Mouse (Mus musculus) hindbrain, embryonic 14.5 days (tissue): ENCODE results near the gene Eefsec. TPM values are rescaled to one million over a fixed set of nuclear protein-coding genes. Genes with fewer than 3 reads are reported as not detected.
A peak's percentile ranks its signal among the peaks of the same experiment; 100 is the strongest.

ENCODE experiments used
- ATAC-seq: fragments of 200-750 bp; cut with Nextera tagmentation; 2 replicates; pipeline ENCODE4 v1.8.0; 2017; ENCODE audit warnings: moderate number of reproducible peaks, mild to moderate bottlenecking, moderate TSS enrichment, moderate library complexity; ENCODE audit not compliant: low FRiP score
- DNase-seq: peaks from one replicate; pipeline ENCODE4 v3.0.0-alpha.2; 2015; ENCODE audit warnings: low spot score
- H3K27ac ChIP-seq: fragments of 300-500 bp; sonication (generic); 2 replicates; pipeline ENCODE4 v1.5.1; 2014; ENCODE audit warnings: mild to moderate bottlenecking, moderate library complexity
- H3K27me3 ChIP-seq: fragments of 300-500 bp; sonication (generic); 2 replicates; pipeline ENCODE4 v1.6.1; 2014; ENCODE audit warnings: mild to moderate bottlenecking, low read length, mixed read lengths; ENCODE audit not compliant: control insufficient read depth, insufficient read depth
- H3K36me3 ChIP-seq: fragments of 300-500 bp; sonication (generic); replicated peaks from 2 replicates; pipeline ENCODE4 v1.6.1; 2014; ENCODE audit not compliant: control insufficient read depth, insufficient read depth
- H3K4me1 ChIP-seq: fragments of 300-500 bp; sonication (generic); replicated peaks from 2 replicates; pipeline ENCODE4 v1.6.1; 2014; ENCODE audit warnings: antibody characterized with exemption, low read length, mixed read lengths; ENCODE audit not compliant: control insufficient read depth, insufficient read depth
- H3K4me2 ChIP-seq: fragments of 300-500 bp; sonication (generic); replicated peaks from 2 replicates; pipeline ENCODE4 v1.6.1; 2014; ENCODE audit warnings: mild to moderate bottlenecking, moderate library complexity
- H3K4me3 ChIP-seq: fragments of 300-500 bp; sonication (generic); replicated peaks from 2 replicates; pipeline ENCODE4 v1.5.1; 2014; ENCODE audit warnings: mild to moderate bottlenecking, low read length
- H3K9ac ChIP-seq: fragments of 300-500 bp; sonication (generic); 2 replicates; pipeline ENCODE4 v1.6.1; 2014
- H3K9me3 ChIP-seq: fragments of 300-500 bp; sonication (generic); 2 replicates; pipeline ENCODE4 v1.6.1; 2016; ENCODE audit warnings: low read length; ENCODE audit not compliant: control insufficient read depth
- WGBS: fragments of 180-500 bp; shearing (Covaris S2); extraction: QIAGEN DNeasy Blood & Tissue Kit; methylation state at CpG from one replicate; pipeline ENCODE4 v1.1.7; 2014; 5-methylcytosine and 5-hydroxymethylcytosine counted together
- polyA plus RNA-seq: library from polyadenylated mRNA; unstranded; fragments of >200 nt; fragmentation: Nextera tagmentation; extraction: Ambion mirVana; gene quantifications from 2 replicates; pipeline ENCODE4 v1.2.1, GENCODE M21; 2014

The Eefsec gene
- polyA plus RNA-seq, 1 experiment from 2014 or later = 28.9 TPM

GRCm38 (mm10) chr6:88439056-88439455 is 7.3 kb downstream of the Eefsec start:
- DNase-seq = no peak
- H3K4me3 ChIP-seq = no peak overlapping the region
- no peaks in the 10 kb centered on the region for H3K27me3 ChIP-seq
- H3K9me3 ChIP-seq = no peaks in the 10 kb centered on the region
- H3K9ac ChIP-seq = no peak overlapping the region
- no peak overlapping the region for H3K27ac ChIP-seq
- H3K36me3 ChIP-seq = no peaks in the 10 kb centered on the region
- H3K4me1 ChIP-seq = no peaks in the 10 kb centered on the region
- no peak overlapping the region for H3K4me2 ChIP-seq
- WGBS = 82% methylated on average over 4 of the region's 4 CpGs
- ATAC-seq = no peak

GRCm38 (mm10) chr6:88435609-88436008 is 10.7 kb downstream of the Eefsec start:
- DNase-seq (no peak), ATAC-seq (no peak)
- Histone ChIP-seq H3K27me3 (no peaks in the 10 kb centered on the region), H3K4me3 (no peak overlapping the region), H3K9ac (no peak overlapping the region), H3K4me1 (no peaks in the 10 kb centered on the region), H3K4me2 (no peak overlapping the region), H3K9me3 (no peaks in the 10 kb centered on the region), H3K27ac (no peak overlapping the region), H3K36me3 (no peaks in the 10 kb centered on the region)
- 94% methylated on average over 7 of the region's 7 CpGs for WGBS

GRCm38 (mm10) chr6:88431202-88431601 is 15.1 kb downstream of the Eefsec start:
- H3K9me3 ChIP-seq = no peaks in the 10 kb centered on the region
- H3K4me1 ChIP-seq = no peaks in the 10 kb centered on the region
- H3K4me2 ChIP-seq = no peak overlapping the region
- H3K27me3 ChIP-seq = no peaks in the 10 kb centered on the region
- H3K4me3 ChIP-seq = no peak overlapping the region
- 30% methylated on average over 4 of the region's 4 CpGs for WGBS
- DNase-seq (peak; percentile 26), ATAC-seq (no peak)
- no peak overlapping the region for H3K27ac ChIP-seq
- no peak overlapping the region for H3K9ac ChIP-seq
- no peaks in the 10 kb centered on the region for H3K36me3 ChIP-seq

- Histone ChIP-seq H3K36me3 (no peaks in the 10 kb centered on the region), H3K9me3 (no peaks in the 10 kb centered on the region), H3K27me3 (no peaks in the 10 kb centered on the region), H3K4me3 (no peak overlapping the region), H3K27ac (no peak overlapping the region), H3K9ac (no peak overlapping the region), H3K4me1 (peaks cover 4% of the 10 kb centered on the region; the same call in 1 of the 2 replicates), H3K4me2 (no peak overlapping the region)
- DNase-seq (peak; percentile 35), ATAC-seq (0 out of 2 replicates have a peak, but pooled peaks have one; percentile 48)
- 42% methylated on average over 7 of the region's 7 CpGs for WGBS
These were observed 30.1 kb downstream of the Eefsec start for GRCm38 (mm10) chr6:88416130-88416758.

GRCm38 (mm10) chr6:88412604-88413003 is 33.7 kb downstream of the Eefsec start:
- no peak overlapping the region for H3K27ac ChIP-seq
- no peak overlapping the region for H3K9ac ChIP-seq
- no peaks in the 10 kb centered on the region for H3K9me3 ChIP-seq
- no peak overlapping the region for H3K4me2 ChIP-seq
- H3K4me3 ChIP-seq = no peak overlapping the region
- H3K36me3 ChIP-seq = no peaks in the 10 kb centered on the region
- WGBS = 72% methylated on average over 2 of the region's 2 CpGs
- no peaks in the 10 kb centered on the region for H3K27me3 ChIP-seq
- DNase-seq (no peak), ATAC-seq (no peak)
- H3K4me1 ChIP-seq = peaks cover 12% of the 10 kb centered on the region; the same call in 1 of the 2 replicates

- Histone ChIP-seq H3K36me3 (no peaks in the 10 kb centered on the region), H3K4me3 (no peak overlapping the region), H3K4me1 (peaks cover 7% of the 10 kb centered on the region; the same call in 1 of the 2 replicates), H3K9ac (no peak overlapping the region), H3K4me2 (no peak overlapping the region), H3K27me3 (no peaks in the 10 kb centered on the region), H3K27ac (no peak overlapping the region), H3K9me3 (no peaks in the 10 kb centered on the region)
- 11% methylated on average over 5 of the region's 5 CpGs for WGBS
- DNase-seq = no peak
- ATAC-seq = no peak; the same call in 1 of the 2 replicates
These were observed 36.8 kb downstream of the Eefsec start for GRCm38 (mm10) chr6:88409492-88409891.

- Histone ChIP-seq H3K4me1 (no peaks in the 10 kb centered on the region), H3K36me3 (no peaks in the 10 kb centered on the region), H3K27me3 (no peaks in the 10 kb centered on the region), H3K9me3 (no peaks in the 10 kb centered on the region), H3K4me3 (no peak overlapping the region), H3K27ac (no peak overlapping the region), H3K9ac (no peak overlapping the region), H3K4me2 (no peak overlapping the region)
- ATAC-seq = no peak
- no peak for DNase-seq
- WGBS = 78% methylated on average over 6 of the region's 6 CpGs
These were observed 45.9 kb downstream of the Eefsec start for GRCm38 (mm10) chr6:88400451-88400850.

GRCm38 (mm10) chr6:88397985-88398384 is 48.4 kb downstream of the Eefsec start:
- DNase-seq (no peak), ATAC-seq (no peak)
- Histone ChIP-seq H3K27me3 (no peaks in the 10 kb centered on the region), H3K27ac (no peak overlapping the region), H3K9me3 (no peaks in the 10 kb centered on the region), H3K36me3 (no peaks in the 10 kb centered on the region), H3K4me2 (no peak overlapping the region), H3K4me3 (no peak overlapping the region), H3K4me1 (no peaks in the 10 kb centered on the region), H3K9ac (no peak overlapping the region)
- WGBS = 69% methylated on average over 2 of the region's 2 CpGs

- no peak overlapping the region for H3K4me2 ChIP-seq
- no peak for ATAC-seq
These were observed 57.4 kb downstream of the Eefsec start for GRCm38 (mm10) chr6:88388946-88389345.

More at GRCm38 (mm10) chr6:88388946-88389345, 57.4 kb downstream of the Eefsec start:
- no peak overlapping the region for H3K9ac ChIP-seq
- no peak overlapping the region for H3K27ac ChIP-seq
- no peak for DNase-seq
- no peaks in the 10 kb centered on the region for H3K9me3 ChIP-seq
- no peaks in the 10 kb centered on the region for H3K27me3 ChIP-seq
- H3K4me3 ChIP-seq = no peak overlapping the region
- WGBS = 70% methylated on average over 5 of the region's 5 CpGs
- H3K4me1 ChIP-seq = peaks cover 13% of the 10 kb centered on the region
- H3K36me3 ChIP-seq = no peaks in the 10 kb centered on the region
